Mouse (Mus musculus) ES-Bruce4 (cell line): ENCODE measurements around the gene Dlgap1. TPM values are rescaled to one million over a fixed set of nuclear protein-coding genes. Genes with fewer than 3 reads are reported as not detected.

Experiments
- H3K27ac ChIP-seq: 2 replicates; pipeline ENCODE4 v1.5.1; 2012; ENCODE audit warnings: low read length, inconsistent platforms; ENCODE audit not compliant: insufficient read depth
- H3K27me3 ChIP-seq: 2 replicates; pipeline ENCODE4 v1.6.1; 2012; ENCODE audit warnings: mild to moderate bottlenecking, low read length, inconsistent platforms; ENCODE audit not compliant: control insufficient read depth, poor library complexity, insufficient read depth, severe bottlenecking
- H3K36me3 ChIP-seq: 2 replicates; pipeline ENCODE4 v1.6.1; 2012; ENCODE audit warnings: inconsistent platforms, mild to moderate bottlenecking, low read length, moderate library complexity; ENCODE audit not compliant: control insufficient read depth, poor library complexity, insufficient read depth, severe bottlenecking
- H3K4me1 ChIP-seq: one replicate; pipeline ENCODE4 v1.8.1; 2011; ENCODE audit warnings: low read length; ENCODE audit not compliant: control insufficient read depth, insufficient read depth
- H3K4me3 ChIP-seq: 2 replicates; pipeline ENCODE4 v1.5.1; 2011; ENCODE audit warnings: low read depth, mild to moderate bottlenecking, low read length
- H3K9ac ChIP-seq: 2 replicates; pipeline ENCODE4 v1.6.1; 2012; ENCODE audit warnings: low read depth, mild to moderate bottlenecking, inconsistent platforms; ENCODE audit not compliant: poor library complexity, severe bottlenecking
- H3K9me3 ChIP-seq: replicated peaks from 2 replicates; pipeline ENCODE4 v1.6.1; 2012; ENCODE audit warnings: mild to moderate bottlenecking, low read length, inconsistent platforms; ENCODE audit not compliant: control insufficient read depth, poor library complexity, insufficient read depth, severe bottlenecking
- CTCF ChIP-seq: IDR thresholded peaks from one replicate; pipeline ENCODE4 v1.8.1; 2011; ENCODE audit warnings: low read depth, low read length
- EP300 ChIP-seq: IDR thresholded peaks from 2 replicates; pipeline ENCODE4 v1.6.1; 2011; ENCODE audit warnings: low read depth, low read length; ENCODE audit not compliant: insufficient read depth
- POLR2A ChIP-seq: IDR thresholded peaks from one replicate; pipeline ENCODE4 v1.8.1; 2011; ENCODE audit warnings: low read length; ENCODE audit not compliant: insufficient read depth
- polyA plus RNA-seq: library from polyadenylated mRNA; stranded (reverse); fragments of >200 nt; gene quantifications from 2 replicates; pipeline ENCODE4 v1.2.4, GENCODE M21; 2011; ENCODE audit warnings: low read depth; ENCODE audit not compliant: missing spikeins, insufficient read depth, insufficient read length

The Dlgap1 gene
- polyA plus RNA-seq, 1 experiment: 1.2 TPM

DNA sequence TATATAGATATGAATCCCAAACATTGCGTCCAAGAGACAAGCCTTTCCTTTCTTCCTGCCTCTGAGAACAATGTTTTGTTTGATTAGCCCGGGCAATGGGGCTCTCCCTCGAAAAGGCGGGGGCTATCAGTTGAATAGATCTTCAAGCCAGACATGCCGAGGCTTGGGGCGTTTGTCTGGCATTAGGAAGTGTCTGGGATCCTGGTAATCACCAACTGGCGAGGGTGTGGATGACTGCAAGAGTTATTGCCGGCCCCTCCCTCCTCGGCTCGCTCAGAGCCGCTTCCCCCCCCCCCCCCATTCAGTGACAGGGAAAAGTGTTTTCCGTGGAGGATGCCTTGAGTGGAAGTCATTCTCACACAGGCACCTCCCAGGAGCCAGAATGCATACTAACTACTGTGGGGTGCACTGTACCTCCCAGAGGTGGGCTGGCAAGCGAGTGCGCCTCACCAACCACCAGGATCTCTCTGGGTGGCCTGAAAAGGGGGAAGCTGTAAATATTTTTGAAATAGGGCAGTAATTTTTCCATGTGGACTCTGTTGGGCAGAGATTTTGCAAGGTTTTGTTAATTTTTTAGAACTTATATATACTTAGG, 786.9 kb downstream of the Dlgap1 start:
- H3K9ac ChIP-seq: peak overlapping the region; percentile 36
- H3K9me3 ChIP-seq: no peaks in the 10 kb centered on the region
- H3K36me3 ChIP-seq: no peaks in the 10 kb centered on the region
- H3K27me3 ChIP-seq: no peaks in the 10 kb centered on the region
- peaks cover 9% of the 10 kb centered on the region for H3K4me1 ChIP-seq
- TF ChIP-seq EP300 (0 out of 2 replicates have a peak, but pooled peaks have one; percentile 45), POLR2A (no peak)
- H3K4me3 ChIP-seq: peak overlapping the region; percentile 52
- peak overlapping the region; percentile 96 for H3K27ac ChIP-seq

GRCm38 (mm10) chr17:70762001-70762400, 793.1 kb downstream of the Dlgap1 start:
- Histone ChIP-seq H3K9ac (no peak overlapping the region), H3K27me3 (no peaks in the 10 kb centered on the region), H3K4me1 (no peaks in the 10 kb centered on the region), H3K4me3 (no peak overlapping the region; the same call in 1 of the 2 replicates), H3K36me3 (no peaks in the 10 kb centered on the region), H3K9me3 (no peaks in the 10 kb centered on the region), H3K27ac (no peak overlapping the region)
- TF ChIP-seq CTCF (no peak), EP300 (no peak), POLR2A (no peak)

GRCm38 (mm10) chr17:70762634-70763033, 793.8 kb downstream of the Dlgap1 start:
- Histone ChIP-seq H3K4me1 (no peaks in the 10 kb centered on the region), H3K9ac (no peak overlapping the region), H3K36me3 (no peaks in the 10 kb centered on the region), H3K4me3 (no peak overlapping the region), H3K9me3 (no peaks in the 10 kb centered on the region), H3K27ac (no peak overlapping the region), H3K27me3 (no peaks in the 10 kb centered on the region)
- TF ChIP-seq EP300 (no peak), CTCF (no peak), POLR2A (no peak)

DNA sequence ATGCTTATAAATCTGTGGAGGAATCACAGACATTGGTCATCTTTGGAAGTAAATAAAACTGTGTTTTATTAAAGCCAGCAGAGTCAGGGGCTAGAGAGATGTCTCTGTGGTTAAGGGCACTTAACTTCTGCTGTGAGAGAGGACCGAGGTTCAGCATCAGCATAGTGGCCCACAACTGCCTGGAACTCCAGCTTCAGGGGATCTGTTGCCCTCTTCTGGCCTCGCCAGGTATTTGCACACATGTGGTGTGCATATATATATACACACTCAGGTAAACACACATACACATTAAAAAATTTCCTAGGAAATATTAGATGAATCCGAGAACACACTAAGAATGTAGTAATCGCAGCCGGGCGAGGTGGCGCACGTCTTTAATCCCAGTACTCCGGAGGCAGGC, 796.5 kb downstream of the Dlgap1 start:
- Histone ChIP-seq H3K4me1 (no peaks in the 10 kb centered on the region), H3K27ac (no peak overlapping the region), H3K4me3 (no peak overlapping the region), H3K36me3 (no peaks in the 10 kb centered on the region), H3K9ac (peak overlapping the region; percentile 32; the same call in 1 of the 2 replicates), H3K27me3 (no peaks in the 10 kb centered on the region), H3K9me3 (no peaks in the 10 kb centered on the region)
- TF ChIP-seq CTCF (peak; percentile 73), POLR2A (no peak)

- Histone ChIP-seq H3K9me3 (no peaks in the 10 kb centered on the region), H3K4me3 (peak overlapping the region; percentile 52), H3K36me3 (no peaks in the 10 kb centered on the region), H3K27ac (peak overlapping the region; percentile 21; the same call in 1 of the 2 replicates), H3K4me1 (no peaks in the 10 kb centered on the region), H3K27me3 (no peaks in the 10 kb centered on the region), H3K9ac (peak overlapping the region; percentile 32)
- TF ChIP-seq EP300: no peak
- no peak for TF ChIP-seq POLR2A
- TF ChIP-seq CTCF: no peak
Observed at GRCm38 (mm10) chr17:70765976-70766375, 797.1 kb downstream of the Dlgap1 start.

DNA sequence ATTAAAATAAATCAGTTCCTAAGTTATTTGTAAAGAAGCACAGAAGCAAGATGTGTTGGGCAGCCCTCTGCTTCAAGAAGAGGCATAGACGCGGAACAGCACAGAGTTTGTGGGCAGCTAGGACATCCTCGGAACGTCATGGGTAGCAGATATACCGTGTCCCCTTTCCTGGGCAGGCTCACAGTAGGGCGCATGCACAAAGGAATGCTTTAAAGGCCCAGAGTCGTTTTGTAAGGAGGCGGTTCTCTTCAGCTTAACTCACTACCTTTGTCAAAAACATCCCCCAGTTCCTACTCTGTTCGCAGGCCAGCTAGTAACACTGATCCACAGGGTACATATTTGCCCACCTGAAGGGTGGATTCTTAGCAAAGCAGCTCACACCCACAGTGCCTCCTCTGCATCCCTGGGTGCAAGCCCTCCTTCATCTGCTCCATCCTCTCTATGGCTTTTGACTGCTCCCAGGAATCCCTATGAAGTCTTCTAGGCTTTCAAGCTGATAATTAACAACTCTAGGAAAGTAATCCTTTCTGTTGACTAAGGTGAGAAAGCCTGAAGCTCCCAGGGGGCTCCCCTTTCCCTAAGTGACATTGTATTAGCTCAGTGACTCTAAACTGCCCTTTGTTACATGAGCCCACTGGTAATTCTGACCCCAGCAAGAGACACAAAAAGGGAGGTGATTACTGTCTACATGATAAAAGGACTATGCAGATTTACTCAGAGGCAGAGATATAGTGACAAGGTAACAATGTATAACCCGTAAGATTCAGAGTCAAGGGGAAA, 803.4 kb downstream of the Dlgap1 start:
- no peaks in the 10 kb centered on the region for H3K9me3 ChIP-seq
- H3K4me1 ChIP-seq: no peaks in the 10 kb centered on the region
- peak overlapping the region; percentile 72 for H3K27ac ChIP-seq
- peak overlapping the region; percentile 45; the same call in 1 of the 2 replicates for H3K9ac ChIP-seq
- H3K36me3 ChIP-seq: no peaks in the 10 kb centered on the region
- TF ChIP-seq EP300 (0 out of 2 replicates have a peak, but pooled peaks have one; percentile 20), CTCF (no peak)
- peak overlapping the region; percentile 11; the same call in 1 of the 2 replicates for H3K4me3 ChIP-seq
- H3K27me3 ChIP-seq: no peaks in the 10 kb centered on the region
